Mouse (Mus musculus) forebrain, embryonic 11.5 days (tissue): ENCODE results near the gene 1700003E16Rik. TPM values are rescaled to one million over a fixed set of nuclear protein-coding genes. Genes with fewer than 3 reads are reported as not detected.

Experiments used
- ATAC-seq: fragments of 200-750 bp; cut with Nextera tagmentation; replicated peaks from 2 replicates; pipeline ENCODE4 v1.8.0; 2017; ENCODE audit warnings: moderate TSS enrichment; ENCODE audit not compliant: low FRiP score
- DNase-seq: peaks from one replicate; pipeline ENCODE4 v3.0.0-alpha.2; 2017; ENCODE audit warnings: low spot score
- H3K27ac ChIP-seq: fragments of 300-500 bp; sonication (generic); 2 replicates; pipeline ENCODE4 v1.5.1; 2014; ENCODE audit warnings: low read depth, low read length
- H3K27me3 ChIP-seq: fragments of 300-500 bp; sonication (generic); 2 replicates; pipeline ENCODE4 v1.6.1; 2014; ENCODE audit warnings: mild to moderate bottlenecking, low read length, mixed read lengths; ENCODE audit not compliant: control insufficient read depth, insufficient read depth
- H3K36me3 ChIP-seq: fragments of 300-500 bp; sonication (generic); 2 replicates; pipeline ENCODE4 v1.6.1; 2014; ENCODE audit warnings: mild to moderate bottlenecking, low read length, moderate library complexity, mixed read lengths; ENCODE audit not compliant: control insufficient read depth, insufficient read depth
- H3K4me1 ChIP-seq: fragments of 300-500 bp; sonication (generic); replicated peaks from 2 replicates; pipeline ENCODE4 v1.6.1; 2014; ENCODE audit warnings: low read length, mixed read lengths; ENCODE audit not compliant: control insufficient read depth, insufficient read depth
- H3K4me2 ChIP-seq: fragments of 300-500 bp; sonication (generic); 2 replicates; pipeline ENCODE4 v1.6.1; 2014; ENCODE audit warnings: low read depth, mild to moderate bottlenecking, low read length, moderate library complexity, mixed read lengths; ENCODE audit not compliant: severe bottlenecking
- H3K4me3 ChIP-seq: fragments of 300-500 bp; sonication (generic); 2 replicates; pipeline ENCODE4 v1.5.1; 2014; ENCODE audit warnings: low read depth, low read length
- H3K9ac ChIP-seq: fragments of 300-500 bp; sonication (generic); 2 replicates; pipeline ENCODE4 v1.6.1; 2014; ENCODE audit warnings: low read length
- H3K9me3 ChIP-seq: fragments of 300-500 bp; sonication (generic); 2 replicates; pipeline ENCODE4 v1.6.1; 2016; ENCODE audit warnings: low read length, mixed read lengths; ENCODE audit not compliant: control insufficient read depth
- WGBS: fragments of 180-500 bp; shearing (Covaris S2); extraction: QIAGEN DNeasy Blood & Tissue Kit; methylation state at CpG from one replicate; pipeline ENCODE4 v1.1.7; 2014; 5-methylcytosine and 5-hydroxymethylcytosine counted together
- polyA plus RNA-seq: library from polyadenylated mRNA; unstranded; fragments of >200 nt; fragmentation: Nextera tagmentation; extraction: Ambion mirVana; gene quantifications from 2 replicates; pipeline ENCODE4 v1.2.1, GENCODE M21; 2014

1700003E16Rik gene
- polyA plus RNA-seq, 1 experiment from 2014 or later, result 1.9 TPM

DNA sequence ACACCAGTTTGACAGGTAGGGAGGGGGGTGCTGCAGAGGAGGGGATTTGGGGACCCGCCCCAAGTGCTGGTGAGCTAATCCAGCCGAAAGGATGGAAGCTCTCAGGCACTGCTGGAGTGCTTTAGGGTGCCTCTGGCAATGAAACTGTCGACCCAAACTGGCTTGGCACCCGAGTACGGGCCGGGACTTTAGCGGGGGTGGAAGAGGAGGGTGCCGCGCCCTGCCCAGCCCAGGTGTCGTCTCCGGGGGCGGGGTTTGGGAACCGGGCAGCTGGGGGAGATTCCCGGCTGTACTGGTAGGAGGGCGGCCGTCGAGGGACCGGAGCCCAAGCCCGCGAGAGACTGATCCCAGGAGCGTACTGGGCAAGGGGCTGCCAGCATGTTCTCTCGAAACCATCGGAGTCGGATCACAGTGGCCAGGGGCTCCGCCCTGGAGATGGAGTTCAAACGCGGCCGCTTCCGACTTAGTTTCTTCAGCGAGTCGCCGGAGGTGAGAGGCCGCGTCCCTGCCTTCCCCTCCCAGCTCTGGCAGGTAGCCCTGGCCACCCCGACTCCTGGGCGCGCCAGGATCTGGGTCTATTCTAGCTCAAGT is 20.5 kb upstream of the 1700003E16Rik start:
- Histone ChIP-seq H3K9me3 (no peaks in the 10 kb centered on the region), H3K4me1 (peaks cover 30% of the 10 kb centered on the region; the same call in 1 of the 2 replicates), H3K27ac (no peak overlapping the region), H3K27me3 (no peaks in the 10 kb centered on the region), H3K4me2 (peak overlapping the region; percentile 81), H3K36me3 (no peaks in the 10 kb centered on the region), H3K4me3 (peak overlapping the region; percentile 50), H3K9ac (peak overlapping the region; percentile 93)
- no peak for DNase-seq
- no peak for ATAC-seq
- WGBS, result 3% methylated on average over 37 of the region's 37 CpGs

DNA sequence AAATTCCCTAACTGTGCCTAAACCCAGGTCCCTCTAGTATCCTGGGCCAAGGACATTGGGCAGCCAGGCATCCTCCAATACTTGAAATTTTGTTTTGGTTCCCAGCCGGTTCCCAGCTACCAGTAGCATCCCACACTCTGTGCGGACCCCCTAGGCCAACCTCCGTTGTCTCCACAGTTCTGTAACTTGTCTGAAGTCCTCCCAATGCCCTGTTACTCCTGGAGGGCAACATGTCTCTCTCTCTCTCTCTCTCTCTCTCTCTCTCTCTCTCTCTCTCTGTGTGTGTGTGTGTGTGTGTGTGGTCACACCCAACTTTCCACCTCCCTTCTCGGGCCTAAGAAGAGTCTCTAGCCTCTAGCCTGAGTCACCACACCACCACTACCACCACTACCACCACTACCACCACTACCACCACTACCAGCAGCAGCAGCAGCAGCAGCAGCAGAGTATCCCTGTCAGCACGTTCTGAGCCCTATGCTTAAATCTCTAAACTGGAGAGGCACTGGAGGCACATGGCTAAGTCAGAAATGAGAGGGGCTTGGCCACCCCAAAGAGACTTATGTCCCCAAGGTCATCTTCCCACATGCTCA is 19.8 kb upstream of the 1700003E16Rik start:
- H3K27ac ChIP-seq, result peak overlapping the region; percentile 98
- 5% methylated on average over 5 of the region's 5 CpGs for WGBS
- DNase-seq, result no peak
- no peaks in the 10 kb centered on the region for H3K27me3 ChIP-seq
- peak overlapping the region; percentile 93 for H3K9ac ChIP-seq
- ATAC-seq, result no peak
- no peaks in the 10 kb centered on the region for H3K36me3 ChIP-seq
- H3K4me3 ChIP-seq, result peak overlapping the region; percentile 50
- H3K4me1 ChIP-seq, result peaks cover 30% of the 10 kb centered on the region; the same call in 1 of the 2 replicates
- no peaks in the 10 kb centered on the region for H3K9me3 ChIP-seq
- H3K4me2 ChIP-seq, result peak overlapping the region; percentile 81

DNA sequence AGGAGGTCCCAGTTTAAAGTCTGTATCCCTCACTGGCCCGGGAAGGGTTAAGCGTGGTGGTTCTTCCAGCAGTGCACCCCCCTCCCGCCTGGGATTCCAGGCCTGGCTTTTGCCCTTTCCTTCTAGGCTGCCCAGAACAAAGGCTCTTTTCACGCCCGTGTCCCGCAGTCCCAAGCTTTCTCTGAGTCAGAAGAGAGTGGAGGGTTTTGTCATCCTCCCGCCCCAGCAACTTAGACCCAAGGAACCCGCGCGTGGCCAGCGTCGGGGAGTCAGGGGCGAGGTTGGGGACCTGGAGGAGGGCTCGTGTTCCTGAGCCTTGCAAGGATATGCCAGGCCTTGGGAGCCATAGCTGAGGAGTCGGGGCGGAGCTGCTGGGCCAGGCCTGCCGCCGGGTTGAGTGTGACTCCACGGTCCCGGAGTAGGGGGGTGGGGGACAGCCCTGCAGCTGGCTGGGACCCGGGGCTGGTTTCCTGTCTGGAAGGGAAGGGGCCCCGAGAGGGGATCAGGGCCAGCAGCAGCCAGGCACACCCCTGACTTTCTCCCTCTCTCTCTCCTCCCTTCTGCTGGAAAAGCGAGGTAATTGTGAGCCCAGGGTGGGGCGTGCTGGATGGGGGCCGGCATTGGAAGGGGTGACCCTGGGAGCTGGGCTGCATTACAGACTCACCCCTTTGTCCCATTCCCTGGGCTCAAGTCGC is 19.2 kb upstream of the 1700003E16Rik start:
- Histone ChIP-seq H3K27ac (peak overlapping the region; percentile 98), H3K9me3 (no peaks in the 10 kb centered on the region), H3K4me3 (peak overlapping the region; percentile 50), H3K36me3 (no peaks in the 10 kb centered on the region), H3K4me2 (peak overlapping the region; percentile 81), H3K4me1 (peaks cover 32% of the 10 kb centered on the region), H3K9ac (peak overlapping the region; percentile 93), H3K27me3 (no peaks in the 10 kb centered on the region)
- peak; percentile 73 for ATAC-seq
- WGBS, result under 1% methylated on average over 23 of the region's 26 CpGs
- DNase-seq, result peak; percentile 89

DNA sequence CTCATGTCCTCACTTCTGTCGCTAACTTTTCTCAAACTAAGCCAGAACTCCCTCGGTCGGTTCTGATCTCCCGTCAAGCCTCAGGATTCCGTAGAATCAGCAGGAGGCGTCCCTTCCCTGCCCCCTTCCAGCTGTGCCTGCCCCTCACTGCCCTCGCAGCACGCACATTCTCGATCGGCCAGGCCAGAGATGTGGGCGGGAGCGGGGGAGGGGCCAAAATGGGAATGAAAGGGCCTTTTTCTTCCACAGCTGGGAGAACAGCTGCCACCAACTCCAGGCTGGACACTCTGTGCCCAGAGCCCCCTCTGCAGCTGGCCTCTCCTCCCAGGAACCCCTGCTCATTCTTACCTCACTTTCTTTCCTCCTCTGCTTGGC is 18.6 kb upstream of the 1700003E16Rik start:
- H3K9me3 ChIP-seq, result no peaks in the 10 kb centered on the region

DNA sequence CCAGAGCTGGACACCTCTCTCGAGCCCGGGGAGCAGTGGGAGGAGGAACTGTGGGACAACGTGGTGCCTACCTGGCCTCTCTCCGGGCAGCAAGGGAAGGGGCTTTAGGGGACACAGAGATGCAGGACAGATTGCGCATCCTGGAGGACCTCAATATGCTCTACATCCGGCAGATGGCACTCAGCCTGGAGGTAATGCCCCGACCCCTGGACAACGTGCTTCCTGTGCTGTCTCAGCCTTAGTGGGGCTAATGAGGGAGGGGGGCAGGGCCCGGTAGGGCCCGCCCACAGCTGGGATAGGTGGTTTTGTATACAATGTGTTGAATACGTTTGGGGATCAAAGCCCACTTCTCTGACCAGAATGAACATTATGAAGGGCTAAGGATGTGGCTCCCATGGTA is 18.1 kb upstream of the 1700003E16Rik start:
- DNase-seq (peak; percentile 76), ATAC-seq (peak; percentile 56)
- H3K27ac ChIP-seq, result peak overlapping the region; percentile 98
- peak overlapping the region; percentile 93 for H3K9ac ChIP-seq
- 1% methylated on average over 11 of the region's 11 CpGs for WGBS
- no peaks in the 10 kb centered on the region for H3K9me3 ChIP-seq
- H3K4me1 ChIP-seq, result peaks cover 38% of the 10 kb centered on the region
- H3K27me3 ChIP-seq, result no peaks in the 10 kb centered on the region
- peak overlapping the region; percentile 81 for H3K4me2 ChIP-seq
- no peaks in the 10 kb centered on the region for H3K36me3 ChIP-seq
- peak overlapping the region; percentile 50 for H3K4me3 ChIP-seq

More for the DNA sequence above, 18.6 kb upstream of the 1700003E16Rik start:
- Histone ChIP-seq H3K4me2 (peak overlapping the region; percentile 81), H3K4me1 (peaks cover 38% of the 10 kb centered on the region), H3K36me3 (no peaks in the 10 kb centered on the region), H3K27me3 (no peaks in the 10 kb centered on the region), H3K9ac (peak overlapping the region; percentile 93), H3K27ac (peak overlapping the region; percentile 98), H3K4me3 (peak overlapping the region; percentile 50)
- DNase-seq (peak; percentile 93), ATAC-seq (peak; percentile 79)
- WGBS, result 0% methylated on average over 12 of the region's 12 CpGs

DNA sequence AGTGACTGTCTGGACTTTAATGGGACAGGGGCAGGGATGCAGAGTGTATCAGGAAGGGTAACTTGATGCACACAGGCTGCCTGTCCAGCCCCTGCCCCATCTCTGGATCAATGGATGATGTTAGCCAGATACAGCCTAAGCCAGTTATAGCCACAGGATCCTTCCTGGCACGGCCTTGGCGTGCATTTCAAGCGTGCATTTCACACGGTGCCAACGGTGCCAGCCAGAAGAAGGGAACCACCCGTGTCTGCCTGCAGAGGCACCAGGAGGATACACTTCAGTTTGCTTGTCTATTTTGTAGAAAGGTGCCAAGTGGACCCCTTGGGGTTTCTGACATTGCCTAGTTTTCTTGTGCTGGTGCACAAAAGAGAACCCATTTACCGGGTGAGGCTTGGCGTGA is 16.2 kb upstream of the 1700003E16Rik start:
- 95% methylated on average over 8 of the region's 8 CpGs for WGBS
- H3K4me2 ChIP-seq, result no peak overlapping the region
- no peaks in the 10 kb centered on the region for H3K27me3 ChIP-seq
- DNase-seq (no peak), ATAC-seq (no peak)
- no peaks in the 10 kb centered on the region for H3K9me3 ChIP-seq
- H3K9ac ChIP-seq, result no peak overlapping the region
- no peak overlapping the region for H3K4me3 ChIP-seq
- peaks cover 38% of the 10 kb centered on the region for H3K4me1 ChIP-seq
- H3K36me3 ChIP-seq, result no peaks in the 10 kb centered on the region
- no peak overlapping the region for H3K27ac ChIP-seq

DNA sequence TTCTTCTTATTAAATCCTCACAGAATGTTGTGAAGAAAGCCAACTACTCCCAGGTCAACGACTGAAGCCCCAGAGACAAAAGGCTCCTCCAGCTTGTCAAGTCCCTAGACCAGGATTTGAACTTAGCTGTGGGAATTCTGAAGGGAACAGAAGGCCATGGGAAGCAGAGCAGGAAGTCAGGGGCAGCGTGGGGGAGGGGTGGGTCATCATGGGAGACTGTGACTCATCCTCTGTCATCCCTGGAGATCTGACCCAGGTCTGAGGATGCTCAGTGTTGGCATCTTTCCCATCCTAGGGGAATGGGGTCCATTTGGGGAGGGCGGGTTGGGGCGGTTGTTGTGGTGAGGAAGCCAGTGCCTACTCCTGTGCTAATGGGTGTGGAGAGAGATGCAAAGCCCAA is 14.6 kb upstream of the 1700003E16Rik start:
- Histone ChIP-seq H3K27ac (no peak overlapping the region), H3K4me3 (0 out of 2 replicates have a peak overlapping the region, but pooled peaks have one; percentile 20)

DNA sequence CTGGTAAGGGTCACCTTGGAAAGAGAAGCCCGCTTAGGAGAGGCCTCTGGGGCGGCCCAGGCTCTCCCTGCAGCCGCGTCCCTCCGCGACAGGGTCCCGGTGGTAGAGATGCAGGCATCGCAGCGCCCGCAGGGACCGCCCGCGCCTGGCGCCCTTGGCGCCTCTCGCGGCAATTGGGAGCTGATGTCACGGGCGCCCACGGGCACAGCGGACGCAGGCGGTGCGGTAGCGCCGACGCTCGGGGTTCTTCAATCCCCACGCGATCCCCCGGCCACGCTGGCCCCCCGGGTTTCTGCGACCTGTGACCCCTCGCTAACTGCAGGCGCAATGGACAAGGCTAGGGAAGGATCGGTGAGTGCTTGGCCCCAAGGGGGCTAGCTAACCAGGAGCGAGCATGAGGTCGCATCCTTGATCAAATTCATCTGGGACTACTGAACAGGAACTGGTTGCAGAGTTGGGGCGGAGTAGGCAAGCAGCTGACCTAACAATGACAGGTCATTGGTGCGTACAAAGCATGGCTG is 13.9 kb upstream of the 1700003E16Rik start:
- Histone ChIP-seq H3K4me2 (peak overlapping the region; percentile 61), H3K36me3 (no peaks in the 10 kb centered on the region), H3K27me3 (no peaks in the 10 kb centered on the region), H3K4me3 (peak overlapping the region; percentile 20), H3K4me1 (peaks cover 24% of the 10 kb centered on the region), H3K9ac (peak overlapping the region; percentile 54), H3K9me3 (no peaks in the 10 kb centered on the region), H3K27ac (no peak overlapping the region)
- WGBS, result 2% methylated on average over 41 of the region's 41 CpGs
- ATAC-seq, result no peak
- DNase-seq, result peak; percentile 58

More for the DNA sequence above, 14.6 kb upstream of the 1700003E16Rik start:
- 35% methylated on average over 4 of the region's 4 CpGs for WGBS
- H3K9ac ChIP-seq, result peak overlapping the region; percentile 54
- H3K4me2 ChIP-seq, result peak overlapping the region; percentile 61; the same call in 1 of the 2 replicates
- H3K36me3 ChIP-seq, result no peaks in the 10 kb centered on the region
- no peaks in the 10 kb centered on the region for H3K9me3 ChIP-seq
- no peak for DNase-seq
- H3K27me3 ChIP-seq, result no peaks in the 10 kb centered on the region
- ATAC-seq, result no peak
- peaks cover 27% of the 10 kb centered on the region for H3K4me1 ChIP-seq
